Mouse (Mus musculus): ENCODE measurements around the gene Cmc1. TPM values are rescaled to one million over a fixed set of nuclear protein-coding genes. Genes with fewer than 3 reads are reported as not detected.

Cmc1 gene
- polyA plus RNA-seq, 1 experiment from 2014 or later, result 46.2 TPM

DNA sequence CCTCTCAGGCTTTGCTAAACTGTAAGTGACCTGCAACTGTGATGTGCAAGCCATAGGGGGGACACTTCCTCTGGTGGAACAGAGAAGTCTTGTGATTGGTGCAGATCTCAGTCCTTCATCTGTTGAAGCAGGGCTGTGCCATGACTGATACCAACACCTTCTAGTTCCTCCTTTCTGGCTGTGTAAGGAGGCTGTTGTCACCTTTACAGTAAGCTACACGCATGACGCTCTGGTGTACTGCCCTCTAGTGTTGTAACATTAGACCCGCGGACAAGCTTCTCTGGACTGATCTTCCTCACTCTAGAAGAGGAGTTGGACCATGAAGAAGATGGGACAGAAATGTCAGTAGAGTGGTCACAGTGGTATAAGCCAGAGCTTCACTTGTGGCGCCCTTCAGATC lies 18.6 kb upstream of the Cmc1 start:
- Histone ChIP-seq H3K9me3 (ENCODE audit: low read length) (no peaks in the 10 kb centered on the region), H3K4me3 (ENCODE audit: low read depth, low read length) (no peak overlapping the region), H3K9ac (replicated peaks; ENCODE audit: low read depth) (no peak overlapping the region), H3K27me3 (replicated peaks; ENCODE audit: insufficient read depth, low read length) (no peaks in the 10 kb centered on the region), H3K4me1 (ENCODE audit: insufficient read depth, low read depth, low read length) (no peaks in the 10 kb centered on the region), H3K27ac (ENCODE audit: low read length) (no peak overlapping the region), H3K4me2 (replicated peaks; ENCODE audit: low read depth, low read length) (no peak overlapping the region), H3K36me3 (ENCODE audit: insufficient read depth, low read length) (no peaks in the 10 kb centered on the region)
- TF ChIP-seq CTCF (IDR thresholded peaks at IDR 0.05) (peak; percentile 62), EP300 (IDR thresholded peaks at IDR 0.05) (no peak)
- no peak for ATAC-seq
- 49% methylated on average over 5 of the region's 5 CpGs for WGBS
- DNase-seq (ENCODE audit: low spot score), result peak; percentile 17

GRCm38 (mm10) chr9:118167606-118168005 lies 17.6 kb upstream of the Cmc1 start:
- no peak for ATAC-seq
- H3K36me3 ChIP-seq (ENCODE audit: insufficient read depth, low read length), result no peaks in the 10 kb centered on the region
- no peaks in the 10 kb centered on the region for H3K4me1 ChIP-seq (ENCODE audit: insufficient read depth, low read depth, low read length)

GRCm38 (mm10) chr9:118161536-118161935 lies 11.6 kb upstream of the Cmc1 start:
- 86% methylated on average over 6 of the region's 6 CpGs for WGBS
- Histone ChIP-seq H3K9ac (replicated peaks; ENCODE audit: low read depth) (no peak overlapping the region), H3K9me3 (ENCODE audit: low read length) (no peaks in the 10 kb centered on the region), H3K36me3 (ENCODE audit: insufficient read depth, low read length) (no peaks in the 10 kb centered on the region), H3K4me1 (ENCODE audit: insufficient read depth, low read depth, low read length) (no peaks in the 10 kb centered on the region), H3K4me2 (replicated peaks; ENCODE audit: low read depth, low read length) (no peak overlapping the region), H3K4me3 (ENCODE audit: low read depth, low read length) (no peak overlapping the region), H3K27me3 (replicated peaks; ENCODE audit: insufficient read depth, low read length) (no peaks in the 10 kb centered on the region), H3K27ac (ENCODE audit: low read length) (no peak overlapping the region)
- no peak for DNase-seq (ENCODE audit: low spot score)
- ATAC-seq, result no peak
- TF ChIP-seq CTCF (IDR thresholded peaks at IDR 0.05) (no peak), EP300 (IDR thresholded peaks at IDR 0.05) (no peak)

More at GRCm38 (mm10) chr9:118167606-118168005, 17.6 kb upstream of the Cmc1 start:
- TF ChIP-seq EP300 (IDR thresholded peaks at IDR 0.05) (no peak), CTCF (IDR thresholded peaks at IDR 0.05) (no peak)
- H3K27me3 ChIP-seq (replicated peaks; ENCODE audit: insufficient read depth, low read length), result no peaks in the 10 kb centered on the region
- no peaks in the 10 kb centered on the region for H3K9me3 ChIP-seq (ENCODE audit: low read length)
- H3K27ac ChIP-seq (ENCODE audit: low read length), result no peak overlapping the region
- DNase-seq (ENCODE audit: low spot score), result no peak
- H3K4me3 ChIP-seq (ENCODE audit: low read depth, low read length), result no peak overlapping the region
- H3K9ac ChIP-seq (replicated peaks; ENCODE audit: low read depth), result no peak overlapping the region
- H3K4me2 ChIP-seq (replicated peaks; ENCODE audit: low read depth, low read length), result no peak overlapping the region
- 84% methylated on average over 6 of the region's 6 CpGs for WGBS

- H3K9ac ChIP-seq (replicated peaks; ENCODE audit: low read depth), result no peak overlapping the region
- H3K36me3 ChIP-seq (ENCODE audit: insufficient read depth, low read length), result no peaks in the 10 kb centered on the region
- no peaks in the 10 kb centered on the region for H3K9me3 ChIP-seq (ENCODE audit: low read length)
- H3K27me3 ChIP-seq (replicated peaks; ENCODE audit: insufficient read depth, low read length), result no peaks in the 10 kb centered on the region
- no peak for TF ChIP-seq EP300 (IDR thresholded peaks at IDR 0.05)
- TF ChIP-seq CTCF (IDR thresholded peaks at IDR 0.05), result no peak
- no peak overlapping the region for H3K4me2 ChIP-seq (replicated peaks; ENCODE audit: low read depth, low read length)
- H3K4me1 ChIP-seq (ENCODE audit: insufficient read depth, low read depth, low read length), result no peaks in the 10 kb centered on the region
- no peak overlapping the region for H3K4me3 ChIP-seq (ENCODE audit: low read depth, low read length)
- no peak overlapping the region for H3K27ac ChIP-seq (ENCODE audit: low read length)
- 27% methylated on average over 3 of the region's 3 CpGs for WGBS
- DNase-seq (ENCODE audit: low spot score) (no peak), ATAC-seq (no peak)
These were observed 10.0 kb upstream of the Cmc1 start for GRCm38 (mm10) chr9:118159936-118160335.

DNA sequence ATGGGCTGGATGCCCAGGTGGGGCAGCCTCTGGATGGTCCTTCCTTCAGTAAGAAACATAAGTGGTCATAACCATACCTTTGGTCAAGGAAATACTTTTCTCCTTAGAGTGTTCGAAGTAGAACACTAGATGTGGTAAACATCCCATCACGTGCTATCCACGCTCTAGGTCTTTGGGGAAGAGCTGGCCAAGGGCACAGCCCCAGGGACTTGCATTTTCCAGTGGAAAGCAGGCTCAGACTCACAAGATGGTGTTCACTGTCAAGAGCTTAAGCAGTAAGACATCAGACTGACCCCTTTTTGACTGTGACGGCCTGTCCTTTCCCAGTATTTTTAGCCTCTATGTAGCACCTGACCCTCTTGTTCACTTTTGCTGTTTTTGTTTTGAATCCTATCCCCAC lies 8.2 kb upstream of the Cmc1 start:
- Histone ChIP-seq H3K4me3 (ENCODE audit: low read depth, low read length) (no peak overlapping the region), H3K9ac (replicated peaks; ENCODE audit: low read depth) (no peak overlapping the region), H3K27ac (ENCODE audit: low read length) (no peak overlapping the region), H3K4me2 (replicated peaks; ENCODE audit: low read depth, low read length) (no peak overlapping the region), H3K36me3 (ENCODE audit: insufficient read depth, low read length) (no peaks in the 10 kb centered on the region), H3K27me3 (replicated peaks; ENCODE audit: insufficient read depth, low read length) (no peaks in the 10 kb centered on the region), H3K4me1 (ENCODE audit: insufficient read depth, low read depth, low read length) (no peaks in the 10 kb centered on the region), H3K9me3 (ENCODE audit: low read length) (no peaks in the 10 kb centered on the region)
- DNase-seq (ENCODE audit: low spot score) (no peak), ATAC-seq (no peak)
- WGBS, result 93% methylated on average over 4 of the region's 4 CpGs
- TF ChIP-seq EP300 (IDR thresholded peaks at IDR 0.05) (no peak), CTCF (IDR thresholded peaks at IDR 0.05) (no peak)

- no peak overlapping the region for H3K4me2 ChIP-seq (replicated peaks; ENCODE audit: low read depth, low read length)
- no peak overlapping the region for H3K27ac ChIP-seq (ENCODE audit: low read length)
- no peaks in the 10 kb centered on the region for H3K4me1 ChIP-seq (ENCODE audit: insufficient read depth, low read depth, low read length)
- H3K4me3 ChIP-seq (ENCODE audit: low read depth, low read length), result no peak overlapping the region
- no peaks in the 10 kb centered on the region for H3K27me3 ChIP-seq (replicated peaks; ENCODE audit: insufficient read depth, low read length)
- no peaks in the 10 kb centered on the region for H3K9me3 ChIP-seq (ENCODE audit: low read length)
- H3K9ac ChIP-seq (replicated peaks; ENCODE audit: low read depth), result no peak overlapping the region
- peak; percentile 15 for DNase-seq (ENCODE audit: low spot score)
- no peaks in the 10 kb centered on the region for H3K36me3 ChIP-seq (ENCODE audit: insufficient read depth, low read length)
- WGBS, result 85% methylated on average over 3 of the region's 3 CpGs
- no peak for ATAC-seq
- TF ChIP-seq EP300 (IDR thresholded peaks at IDR 0.05) (no peak), CTCF (IDR thresholded peaks at IDR 0.05) (peak; percentile 52)
These were observed 7.3 kb upstream of the Cmc1 start for GRCm38 (mm10) chr9:118157234-118157633.

- Histone ChIP-seq H3K27ac (ENCODE audit: low read length) (no peak overlapping the region), H3K9ac (replicated peaks; ENCODE audit: low read depth) (no peak overlapping the region), H3K4me1 (ENCODE audit: insufficient read depth, low read depth, low read length) (0 out of 2 replicates have a peak, but pooled peaks cover 2% of the 10 kb centered on the region), H3K4me3 (ENCODE audit: low read depth, low read length) (no peak overlapping the region), H3K9me3 (ENCODE audit: low read length) (no peaks in the 10 kb centered on the region), H3K36me3 (ENCODE audit: insufficient read depth, low read length) (no peaks in the 10 kb centered on the region), H3K27me3 (replicated peaks; ENCODE audit: insufficient read depth, low read length) (no peaks in the 10 kb centered on the region), H3K4me2 (replicated peaks; ENCODE audit: low read depth, low read length) (no peak overlapping the region)
- ATAC-seq (no peak), DNase-seq (ENCODE audit: low spot score) (no peak)
- WGBS, result 91% methylated on average over 5 of the region's 5 CpGs
- TF ChIP-seq CTCF (IDR thresholded peaks at IDR 0.05), result no peak
- no peak for TF ChIP-seq EP300 (IDR thresholded peaks at IDR 0.05)
These were observed 4.7 kb upstream of the Cmc1 start for GRCm38 (mm10) chr9:118154666-118155065.
